Mouse (Mus musculus) embryonic facial prominence, embryonic 14.5 days (tissue): ENCODE data around the gene Pimreg. TPM values are rescaled to one million over a fixed set of nuclear protein-coding genes. Genes with fewer than 3 reads are reported as not detected.

ENCODE experiments used
- ATAC-seq: fragments of 200-750 bp; cut with Nextera tagmentation; 2 replicates; pipeline ENCODE4 v1.8.0; 2017; ENCODE audit warnings: low read depth, moderate number of reproducible peaks, moderate TSS enrichment
- DNase-seq: peaks from one replicate; pipeline ENCODE4 v3.0.0-alpha.2; 2015; ENCODE audit warnings: low spot score
- H3K27ac ChIP-seq: fragments of 300-500 bp; sonication (generic); replicated peaks from 2 replicates; pipeline ENCODE4 v1.5.1; 2014; ENCODE audit warnings: low read depth, mild to moderate bottlenecking, low read length, moderate library complexity
- H3K27me3 ChIP-seq: fragments of 300-500 bp; sonication (generic); replicated peaks from 2 replicates; pipeline ENCODE4 v1.6.1; 2014; ENCODE audit warnings: low read length; ENCODE audit not compliant: control insufficient read depth, insufficient read depth
- H3K36me3 ChIP-seq: fragments of 300-500 bp; sonication (generic); 2 replicates; pipeline ENCODE4 v1.6.1; 2014; ENCODE audit warnings: low read length, mixed read lengths; ENCODE audit not compliant: control insufficient read depth, insufficient read depth
- H3K4me1 ChIP-seq: fragments of 300-500 bp; sonication (generic); 2 replicates; pipeline ENCODE4 v1.6.1; 2014; ENCODE audit warnings: antibody characterized with exemption, low read length; ENCODE audit not compliant: control insufficient read depth, insufficient read depth
- H3K4me2 ChIP-seq: fragments of 300-500 bp; sonication (generic); 2 replicates; pipeline ENCODE4 v1.6.1; 2014; ENCODE audit warnings: low read depth, mild to moderate bottlenecking, low read length, moderate library complexity, mixed read lengths
- H3K4me3 ChIP-seq: fragments of 300-500 bp; sonication (generic); 2 replicates; pipeline ENCODE4 v1.5.1; 2014; ENCODE audit warnings: low read depth, mild to moderate bottlenecking, low read length
- H3K9ac ChIP-seq: fragments of 300-500 bp; sonication (generic); 2 replicates; pipeline ENCODE4 v1.6.1; 2014; ENCODE audit warnings: low read depth, mild to moderate bottlenecking, low read length, moderate library complexity, mixed read lengths
- H3K9me3 ChIP-seq: fragments of 300-500 bp; sonication (generic); 2 replicates; pipeline ENCODE4 v1.6.1; 2016; ENCODE audit warnings: low read length; ENCODE audit not compliant: control insufficient read depth
- WGBS: fragments of 180-500 bp; shearing (Covaris S2); extraction: QIAGEN DNeasy Blood & Tissue Kit; methylation state at CpG from one replicate; pipeline ENCODE4 v1.1.7; 2014; 5-methylcytosine and 5-hydroxymethylcytosine counted together
- polyA plus RNA-seq: library from polyadenylated mRNA; unstranded; fragments of >200 nt; fragmentation: Nextera tagmentation; extraction: Ambion mirVana; gene quantifications from 2 replicates; pipeline ENCODE4 v1.2.1, GENCODE M21; 2014

Pimreg gene
- polyA plus RNA-seq, 1 experiment from 2014 or later: 77.9 TPM

DNA sequence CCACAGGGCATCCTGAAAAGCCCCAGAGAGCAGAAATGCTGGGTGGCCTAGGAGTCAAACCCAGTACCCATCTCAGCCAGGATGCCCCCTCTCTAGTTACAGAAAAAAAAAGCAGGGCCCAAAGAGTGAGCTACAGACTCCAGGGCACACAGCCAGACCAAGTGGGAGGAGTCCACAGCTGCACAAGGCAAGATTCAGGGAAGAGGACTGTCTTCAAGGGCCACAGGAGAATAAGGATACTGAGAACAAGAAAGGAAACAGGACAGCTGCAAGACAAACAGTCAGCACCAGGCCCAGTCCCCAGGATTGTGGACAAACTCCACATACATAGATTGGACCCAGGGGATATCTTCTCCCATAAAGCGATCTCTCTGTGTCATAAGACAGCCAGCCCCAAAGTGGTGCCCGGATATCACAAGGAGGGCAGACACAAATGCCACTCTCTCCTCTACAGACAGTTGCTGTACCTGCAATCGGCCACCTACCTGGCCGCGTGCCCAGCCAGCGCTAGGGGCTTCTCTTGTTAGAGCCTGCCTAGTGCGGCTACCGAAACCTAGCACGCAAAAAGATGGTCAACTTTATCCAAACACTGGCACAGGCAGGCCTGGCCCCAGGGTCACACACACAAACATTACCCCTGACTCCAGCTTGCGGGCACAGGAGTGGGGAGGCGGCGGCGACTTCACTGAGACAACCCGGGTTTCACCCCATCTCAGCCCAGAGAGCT, 8.5 kb downstream of the Pimreg start:
- WGBS: 15% methylated on average over 14 of the region's 14 CpGs
- peak overlapping the region; percentile 92 for H3K4me2 ChIP-seq
- peak overlapping the region; percentile 55 for H3K4me3 ChIP-seq
- DNase-seq: peak; percentile 63
- 0 out of 2 replicates have a peak, but pooled peaks have one; percentile 2 for ATAC-seq
- H3K4me1 ChIP-seq: peaks cover 15% of the 10 kb centered on the region; the same call in 1 of the 2 replicates
- H3K27me3 ChIP-seq: 0 out of 2 replicates have a peak, but pooled peaks cover 2% of the 10 kb centered on the region
- H3K9me3 ChIP-seq: no peaks in the 10 kb centered on the region
- no peak overlapping the region for H3K27ac ChIP-seq
- H3K9ac ChIP-seq: peak overlapping the region; percentile 62
- peaks cover 15% of the 10 kb centered on the region; the same call in 1 of the 2 replicates for H3K36me3 ChIP-seq

DNA sequence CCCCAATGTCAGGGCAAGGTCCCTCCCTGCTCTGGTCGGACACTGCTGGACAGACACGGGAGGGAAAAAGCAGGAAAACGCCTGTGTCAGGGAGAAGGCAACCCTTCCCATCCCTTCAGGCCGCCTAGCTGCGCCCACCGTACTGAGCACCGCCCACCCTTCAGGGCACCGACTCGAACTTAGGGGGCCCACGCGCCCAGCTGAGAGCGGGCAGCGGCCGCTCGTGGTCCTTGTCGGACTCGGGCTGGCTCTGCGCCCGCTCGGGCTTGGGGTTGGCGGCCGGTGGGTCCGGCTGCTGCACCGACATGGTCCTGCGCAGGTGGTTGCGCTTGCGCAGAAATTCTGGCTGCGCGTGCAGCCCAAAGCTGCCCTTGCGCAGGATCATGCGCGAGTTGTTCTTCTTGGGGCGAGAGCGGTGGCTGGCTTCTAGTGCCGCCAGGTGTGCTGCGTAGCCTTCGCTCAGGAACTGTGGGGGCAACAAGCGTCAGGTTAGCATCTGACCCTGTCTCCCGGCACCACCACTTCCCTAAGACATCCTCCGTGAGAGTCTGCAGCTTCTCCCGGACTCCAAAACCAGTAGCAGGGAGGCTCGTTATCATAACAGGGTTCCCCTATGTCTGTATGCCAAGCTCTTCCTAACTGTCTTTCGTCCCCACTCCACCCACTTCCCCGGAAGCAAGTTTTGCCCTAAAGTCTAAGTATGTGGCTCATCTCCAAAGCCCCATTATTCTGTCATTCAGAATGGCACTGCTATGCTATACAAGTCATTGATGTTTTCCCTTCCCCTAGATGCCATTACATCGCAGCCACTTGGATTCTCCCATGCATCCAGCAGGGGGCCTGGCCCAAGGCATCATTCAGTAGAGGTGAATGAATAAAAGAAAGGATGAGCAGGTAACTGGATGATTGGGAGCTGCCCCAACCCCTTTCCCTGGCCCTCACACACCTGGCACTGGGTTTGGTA, 9.3 kb downstream of the Pimreg start:
- peaks cover 9% of the 10 kb centered on the region; the same call in 1 of the 2 replicates for H3K36me3 ChIP-seq
- H3K4me3 ChIP-seq: peak overlapping the region; percentile 55
- H3K9ac ChIP-seq: peak overlapping the region; percentile 62
- H3K27me3 ChIP-seq: 0 out of 2 replicates have a peak, but pooled peaks cover 2% of the 10 kb centered on the region
- peak; percentile 47 for ATAC-seq
- H3K4me1 ChIP-seq: peaks cover 16% of the 10 kb centered on the region; the same call in 1 of the 2 replicates
- H3K9me3 ChIP-seq: no peaks in the 10 kb centered on the region
- DNase-seq: peak; percentile 54
- peak overlapping the region; percentile 92 for H3K4me2 ChIP-seq
- H3K27ac ChIP-seq: no peak overlapping the region
- 1% methylated on average over 23 of the region's 45 CpGs for WGBS

DNA sequence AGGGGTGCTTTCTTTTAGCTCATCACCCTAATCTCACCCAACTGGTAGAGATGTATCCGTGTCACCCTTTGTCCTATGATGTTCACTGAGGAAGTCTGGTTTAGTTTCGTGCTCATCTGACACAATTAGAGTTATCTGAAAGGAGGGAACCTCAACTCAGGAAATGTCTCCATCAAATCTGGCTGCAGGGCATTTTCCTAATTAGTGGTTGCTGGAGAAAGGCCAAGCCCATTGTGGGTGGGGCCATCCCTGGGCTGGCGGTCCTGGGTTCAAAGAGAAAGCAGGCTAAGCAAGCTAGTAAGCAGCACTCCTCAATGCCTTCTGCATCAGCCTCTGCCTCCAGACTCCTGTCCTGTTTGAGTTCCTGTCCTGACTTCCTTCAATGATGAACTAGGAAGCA, 10.4 kb downstream of the Pimreg start:
- WGBS: 33% methylated on average over 3 of the region's 3 CpGs
- no peaks in the 10 kb centered on the region for H3K9me3 ChIP-seq
- no peak for ATAC-seq
- no peak overlapping the region for H3K27ac ChIP-seq
- no peaks in the 10 kb centered on the region for H3K36me3 ChIP-seq
- H3K4me3 ChIP-seq: no peak overlapping the region
- no peak overlapping the region for H3K9ac ChIP-seq
- no peak for DNase-seq
- H3K4me1 ChIP-seq: peaks cover 16% of the 10 kb centered on the region; the same call in 1 of the 2 replicates
- H3K4me2 ChIP-seq: no peak overlapping the region
- H3K27me3 ChIP-seq: 0 out of 2 replicates have a peak, but pooled peaks cover 2% of the 10 kb centered on the region

DNA sequence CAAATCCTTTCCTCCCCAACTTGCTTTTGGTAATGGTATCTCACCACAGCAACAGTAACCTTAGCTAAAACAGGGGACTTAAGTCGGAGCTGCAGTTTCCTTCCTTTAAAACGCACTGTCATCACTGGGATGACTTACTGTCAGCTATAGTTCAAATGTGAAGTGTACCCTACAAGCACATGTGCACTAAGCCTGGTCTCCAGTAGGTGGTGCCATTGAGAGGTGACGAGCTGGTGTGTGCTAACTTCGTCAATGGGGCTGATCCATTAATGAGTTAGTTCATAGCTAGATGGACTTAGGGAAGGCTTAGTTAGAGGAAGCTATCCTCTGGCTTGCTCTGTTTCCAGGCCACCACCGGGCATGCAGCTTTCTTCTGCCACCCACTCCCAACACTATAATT, 10.8 kb downstream of the Pimreg start:
- ATAC-seq: no peak
- DNase-seq: peak; percentile 69
- H3K36me3 ChIP-seq: no peaks in the 10 kb centered on the region
- no peak overlapping the region for H3K4me2 ChIP-seq
- no peak overlapping the region for H3K9ac ChIP-seq
- H3K4me3 ChIP-seq: no peak overlapping the region
- no peaks in the 10 kb centered on the region for H3K9me3 ChIP-seq
- H3K27ac ChIP-seq: no peak overlapping the region
- 18% methylated on average over 5 of the region's 5 CpGs for WGBS
- H3K4me1 ChIP-seq: peaks cover 16% of the 10 kb centered on the region; the same call in 1 of the 2 replicates
- 0 out of 2 replicates have a peak, but pooled peaks cover 2% of the 10 kb centered on the region for H3K27me3 ChIP-seq

DNA sequence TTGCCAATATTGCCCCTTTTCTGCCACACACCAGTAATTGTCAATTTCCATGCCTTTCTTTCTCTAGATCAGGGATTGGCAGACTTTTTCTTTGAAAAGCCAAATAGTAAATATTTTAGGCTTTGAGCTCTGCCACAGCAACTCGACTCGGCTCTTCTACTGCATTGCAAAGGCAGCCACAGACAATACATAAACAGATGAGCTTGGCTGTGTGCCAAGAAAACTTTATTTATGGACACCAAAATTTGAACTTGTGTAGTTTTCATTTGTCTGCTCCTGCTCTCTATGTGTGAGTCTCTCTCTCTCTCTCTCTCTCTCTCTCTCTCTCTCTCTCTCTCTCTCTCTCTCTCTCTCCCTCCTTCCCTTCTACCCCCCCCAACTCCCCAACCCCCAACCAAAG, 13.3 kb downstream of the Pimreg start:
- Histone ChIP-seq H3K4me1 (peaks cover 12% of the 10 kb centered on the region; the same call in 1 of the 2 replicates), H3K36me3 (no peaks in the 10 kb centered on the region), H3K9me3 (no peaks in the 10 kb centered on the region), H3K9ac (no peak overlapping the region), H3K4me3 (no peak overlapping the region), H3K27ac (no peak overlapping the region), H3K4me2 (no peak overlapping the region), H3K27me3 (0 out of 2 replicates have a peak, but pooled peaks cover 2% of the 10 kb centered on the region)
- 14% methylated on average over 2 of the region's 2 CpGs for WGBS
- ATAC-seq (no peak), DNase-seq (peak; percentile 82)

DNA sequence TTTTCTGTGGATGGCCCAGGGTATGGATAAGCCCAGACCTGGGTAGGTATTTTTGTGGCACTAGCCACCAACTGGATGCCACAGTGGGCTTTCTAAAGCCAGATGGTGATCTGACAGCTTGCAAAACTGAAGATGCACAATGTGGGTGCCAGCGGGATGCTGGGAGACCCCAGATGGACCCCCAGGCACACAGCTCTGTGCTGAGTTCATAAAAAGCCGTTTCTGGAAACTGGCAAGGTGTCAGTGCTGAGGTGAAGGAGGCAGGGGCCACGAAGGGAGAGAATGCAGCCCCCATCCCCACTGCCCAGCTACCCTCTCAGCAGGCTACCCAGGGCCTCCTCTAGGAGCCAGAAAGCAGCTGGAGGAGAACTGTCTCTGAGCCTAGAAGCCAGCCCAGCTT, 15.3 kb downstream of the Pimreg start:
- Histone ChIP-seq H3K4me3 (no peak overlapping the region), H3K9ac (no peak overlapping the region), H3K4me1 (0 out of 2 replicates have a peak, but pooled peaks cover 7% of the 10 kb centered on the region), H3K36me3 (no peaks in the 10 kb centered on the region), H3K4me2 (no peak overlapping the region), H3K27ac (no peak overlapping the region), H3K27me3 (0 out of 2 replicates have a peak, but pooled peaks cover 2% of the 10 kb centered on the region), H3K9me3 (no peaks in the 10 kb centered on the region)
- no peak for DNase-seq
- WGBS: 77% methylated on average over 2 of the region's 3 CpGs
- no peak for ATAC-seq

DNA sequence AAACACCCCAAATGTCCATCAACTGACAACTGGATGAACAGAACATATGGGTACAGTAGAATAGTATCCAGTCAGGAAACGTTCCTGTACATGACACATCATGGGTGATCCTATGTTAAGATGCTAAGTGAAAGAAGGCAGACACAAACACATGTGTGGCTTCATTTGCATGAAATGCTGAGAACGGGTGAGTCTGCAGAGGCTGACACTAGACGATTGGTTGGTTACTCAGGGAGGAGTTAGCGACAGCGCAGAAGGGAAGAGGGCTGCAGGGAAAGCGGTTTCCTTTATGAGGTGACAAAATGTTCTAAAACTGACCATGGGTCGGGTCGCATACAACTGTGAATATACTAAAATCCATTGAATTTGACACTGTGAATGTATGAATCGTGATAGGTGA, 18.6 kb downstream of the Pimreg start:
- H3K27me3 ChIP-seq: no peaks in the 10 kb centered on the region
- WGBS: 81% methylated on average over 9 of the region's 9 CpGs
- ATAC-seq (no peak), DNase-seq (no peak)
- no peak overlapping the region for H3K9ac ChIP-seq
- no peak overlapping the region for H3K4me3 ChIP-seq
- no peaks in the 10 kb centered on the region for H3K4me1 ChIP-seq
- H3K27ac ChIP-seq: no peak overlapping the region
- no peak overlapping the region for H3K4me2 ChIP-seq
- H3K9me3 ChIP-seq: peaks cover 15% of the 10 kb centered on the region
- H3K36me3 ChIP-seq: no peaks in the 10 kb centered on the region

DNA sequence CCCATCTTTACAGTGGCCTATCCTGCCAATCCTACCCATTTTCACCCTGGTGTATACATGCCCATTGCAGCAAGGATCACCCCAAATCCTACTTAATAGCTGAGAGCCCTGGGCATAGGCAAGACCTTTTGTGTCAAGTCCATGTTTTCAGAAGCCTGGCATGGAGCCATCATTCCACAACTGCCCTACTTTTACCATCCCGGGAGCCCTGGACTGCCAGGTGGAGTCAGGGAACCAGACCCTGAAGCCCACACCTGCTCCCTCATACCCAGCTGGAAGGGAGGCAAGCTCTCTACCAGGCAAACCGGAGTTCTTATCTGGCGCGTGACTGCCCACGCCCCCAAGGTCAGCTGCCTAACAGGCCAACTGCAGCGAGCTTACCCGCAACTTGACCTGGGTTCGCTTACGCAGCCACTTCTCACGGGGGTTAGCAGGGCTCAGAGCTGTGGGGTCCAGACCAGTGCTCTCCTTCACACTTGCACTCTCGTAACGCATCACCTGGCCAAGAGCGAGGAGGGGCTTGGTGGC, 19.3 kb downstream of the Pimreg start:
- Histone ChIP-seq H3K9me3 (peaks cover 15% of the 10 kb centered on the region), H3K4me2 (no peak overlapping the region)
- 75% methylated on average over 13 of the region's 13 CpGs for WGBS

More for the DNA sequence above, 19.3 kb downstream of the Pimreg start:
- Histone ChIP-seq H3K4me1 (no peaks in the 10 kb centered on the region), H3K4me3 (no peak overlapping the region), H3K9ac (no peak overlapping the region), H3K36me3 (no peaks in the 10 kb centered on the region), H3K27ac (no peak overlapping the region), H3K27me3 (no peaks in the 10 kb centered on the region)
- no peak for DNase-seq
- ATAC-seq: no peak
